Mouse (Mus musculus) lung, postnatal 4 days (tissue): ENCODE measurements at regions not wholly inside any gene's neighbourhood (a gene's known extent, or its start where the extent isn't known, plus 50 kb on each side); places are given as distances from the start of the nearest gene placed in this dataset.
"Not testable (repeated sequence)": the region's sequence is repeated elsewhere in the genome, so short reads cannot be mapped to it uniquely, and the experiment has no call there.

Experiments used
- DNase-seq, 2 experiments: peaks; one replicate each; pipeline ENCODE4 v3.0.0; 2021

- no peak for DNase-seq
Observed at GRCm38 (mm10) chr16:76507191-76507746, 133.6 kb upstream of the Nrip1 start.

- DNase-seq, result no peak
Observed at GRCm38 (mm10) chr16:76506240-76506639, 132.6 kb upstream of the Nrip1 start.

GRCm38 (mm10) chr16:76499686-76500400 is 126.2 kb upstream of the Nrip1 start:
- DNase-seq, result no peak

DNA sequence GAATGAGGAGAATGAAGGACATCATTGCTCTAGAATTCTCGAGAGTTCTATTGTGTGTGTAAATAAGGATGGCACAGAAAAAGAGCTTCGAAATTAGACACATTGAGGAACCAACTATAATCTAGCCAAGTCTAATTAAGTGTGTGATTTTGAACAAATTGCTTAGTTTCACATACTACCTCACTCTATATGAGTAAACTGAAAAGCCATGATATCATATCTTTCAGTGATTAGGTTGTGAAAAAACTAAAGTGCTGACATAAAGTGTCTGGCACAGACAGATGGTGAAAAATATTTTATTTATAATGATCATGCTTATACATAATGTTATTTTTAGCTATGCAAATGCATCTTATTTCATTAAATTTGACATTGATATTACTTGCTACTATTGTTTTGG is 124.6 kb upstream of the Nrip1 start:
- DNase-seq, result no peak

DNA sequence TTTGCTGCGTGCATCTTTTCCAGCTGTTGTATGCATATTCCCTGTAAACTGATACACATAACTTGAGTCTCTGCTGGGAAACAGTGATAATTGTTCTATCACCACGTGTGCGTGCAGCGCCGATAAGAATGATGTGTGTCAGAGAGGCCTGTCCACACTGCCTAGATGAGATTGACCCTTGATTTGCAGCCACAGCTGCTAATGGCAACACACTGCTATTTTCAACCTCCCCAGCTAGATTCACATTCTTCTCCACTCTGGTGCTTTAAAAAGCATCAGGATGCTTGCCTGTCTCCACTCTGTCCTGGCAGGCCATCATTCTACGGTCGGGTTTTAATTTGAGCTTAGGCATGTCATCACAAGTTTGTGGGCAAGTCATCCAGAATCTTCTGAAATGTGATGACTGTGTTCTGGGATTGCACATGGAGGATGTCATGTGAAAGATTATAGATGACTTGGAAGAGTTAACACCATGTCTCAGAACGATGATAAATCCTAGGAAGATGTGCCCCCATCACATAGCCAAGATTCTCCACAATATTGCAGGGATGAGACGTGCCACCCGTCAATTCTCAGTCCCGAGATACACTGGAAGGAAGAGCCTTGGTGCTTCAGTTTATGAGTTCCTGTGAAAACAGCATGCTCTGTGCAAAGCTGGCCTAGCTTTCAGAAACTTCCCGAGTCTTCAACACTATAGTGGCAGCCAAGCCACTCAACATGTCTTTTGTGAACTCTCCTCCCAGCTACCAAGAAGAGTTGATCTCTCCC is 123.6 kb upstream of the Nrip1 start:
- no peak for DNase-seq

- DNase-seq, result no peak
Observed at GRCm38 (mm10) chr16:76483419-76483818, 109.8 kb upstream of the Nrip1 start.

GRCm38 (mm10) chr16:76481966-76482365 is 108.3 kb upstream of the Nrip1 start:
- no peak for DNase-seq

GRCm38 (mm10) chr16:76477474-76477873 is 103.8 kb upstream of the Nrip1 start:
- DNase-seq, result no peak

- no peak for DNase-seq
Observed at GRCm38 (mm10) chr16:76474481-76474880, 100.9 kb upstream of the Nrip1 start.

- DNase-seq, result no peak
Observed at GRCm38 (mm10) chr16:76472386-76472785, 98.8 kb upstream of the Nrip1 start.

DNA sequence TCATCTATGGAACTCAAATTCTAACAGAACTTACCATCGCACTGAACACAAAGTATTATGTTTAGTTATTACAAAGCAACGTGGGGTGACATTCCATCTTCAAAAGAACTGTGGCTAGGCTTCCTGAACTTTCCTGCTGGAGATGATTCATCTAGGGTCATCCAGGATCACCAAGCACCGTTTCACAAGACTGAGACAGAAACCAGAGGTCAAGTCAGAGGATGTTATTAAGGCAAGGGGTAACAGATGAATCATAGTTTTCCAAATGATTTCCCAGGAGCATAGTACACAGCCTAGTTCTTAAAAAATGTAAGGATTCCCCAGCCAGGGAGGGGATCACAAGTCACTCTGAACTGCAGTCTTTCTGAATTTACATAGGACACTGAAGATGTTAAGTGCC is 97.5 kb upstream of the Nrip1 start:
- DNase-seq, result no peak

DNA sequence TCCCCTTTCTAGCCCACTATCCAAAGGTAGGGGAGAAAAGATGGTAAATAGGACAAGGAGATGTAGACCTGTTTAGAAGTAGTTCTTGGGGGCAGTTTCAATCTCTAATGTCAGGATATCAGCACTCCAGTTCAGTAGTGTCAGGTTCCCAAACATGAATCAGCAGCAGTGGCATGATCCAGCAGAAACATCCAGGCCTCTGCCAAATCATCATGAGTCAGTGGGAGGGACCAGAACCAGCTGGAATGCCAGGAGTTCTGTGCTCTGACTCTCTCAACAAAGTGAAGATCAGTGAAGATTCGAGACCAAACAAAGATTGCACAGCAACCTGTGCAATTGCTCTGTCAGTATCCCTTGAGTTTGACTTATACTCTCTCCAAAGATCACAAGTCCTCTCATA is 85.9 kb upstream of the Nrip1 start:
- no peak for DNase-seq

DNA sequence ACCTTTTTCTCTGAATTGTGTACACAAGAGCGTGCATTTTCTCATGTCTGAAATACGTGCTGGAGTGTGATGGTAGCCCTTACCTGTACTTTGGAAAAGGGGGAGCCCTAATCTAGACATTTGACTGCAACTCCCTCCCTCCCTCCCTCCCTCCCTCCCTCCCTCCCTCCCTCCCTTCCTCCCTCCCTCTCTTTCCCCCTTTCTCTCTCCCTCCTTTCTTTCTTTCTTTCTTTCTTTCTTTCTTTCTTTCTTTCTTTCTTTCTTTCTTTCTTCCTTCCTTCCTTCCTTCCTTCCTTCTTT is 82.6 kb upstream of the Nrip1 start:
- DNase-seq, result not testable (repeated sequence)

GRCm38 (mm10) chr16:76455499-76456299 is 82.1 kb upstream of the Nrip1 start:
- no peak for DNase-seq

- DNase-seq, result peak; percentile 31 to 55
Observed at GRCm38 (mm10) chr16:76454741-76455465, 81.3 kb upstream of the Nrip1 start.

GRCm38 (mm10) chr16:76453457-76454200 is 80.0 kb upstream of the Nrip1 start:
- peak in 1 of 2 experiments; percentile 38 for DNase-seq

DNA sequence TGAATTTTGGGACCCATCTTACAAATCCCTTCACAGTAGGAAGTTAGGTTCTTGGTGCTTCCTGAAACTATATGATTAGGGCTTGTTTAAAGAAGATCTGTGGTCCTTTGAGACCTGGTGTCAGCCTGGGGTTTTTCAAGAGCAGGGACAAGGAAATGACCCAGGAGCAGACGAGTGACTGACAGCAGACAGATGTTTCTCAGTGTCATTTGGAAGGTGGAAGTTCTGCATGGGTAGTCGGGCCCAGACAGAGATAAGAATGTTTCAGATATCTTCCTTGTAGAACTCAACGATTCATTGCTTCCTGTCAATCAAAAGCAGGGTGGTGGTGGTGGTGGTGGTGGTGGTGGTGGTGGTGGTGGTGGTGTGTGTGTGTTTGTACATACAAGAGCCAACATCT is 75.1 kb upstream of the Nrip1 start:
- no peak for DNase-seq

DNA sequence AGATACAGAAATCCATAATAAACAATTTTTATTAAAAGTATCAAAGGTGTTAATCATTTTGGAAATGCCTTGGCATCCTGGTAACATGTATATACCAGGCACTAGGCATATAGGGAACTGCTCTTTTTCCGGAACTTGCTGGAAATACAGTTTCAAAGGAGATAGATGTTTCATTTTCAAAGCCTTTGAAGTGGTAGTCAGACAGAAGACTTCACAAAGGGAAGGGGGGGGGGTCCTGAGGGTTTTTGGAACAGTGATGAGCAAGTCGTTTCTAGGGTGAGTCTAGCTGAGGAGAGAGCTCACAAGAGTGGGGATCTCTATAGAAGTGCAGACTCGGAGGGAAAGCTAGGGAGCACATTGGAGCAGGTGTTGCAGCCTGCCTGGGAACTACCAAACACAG is 73.4 kb upstream of the Nrip1 start:
- no peak for DNase-seq

DNA sequence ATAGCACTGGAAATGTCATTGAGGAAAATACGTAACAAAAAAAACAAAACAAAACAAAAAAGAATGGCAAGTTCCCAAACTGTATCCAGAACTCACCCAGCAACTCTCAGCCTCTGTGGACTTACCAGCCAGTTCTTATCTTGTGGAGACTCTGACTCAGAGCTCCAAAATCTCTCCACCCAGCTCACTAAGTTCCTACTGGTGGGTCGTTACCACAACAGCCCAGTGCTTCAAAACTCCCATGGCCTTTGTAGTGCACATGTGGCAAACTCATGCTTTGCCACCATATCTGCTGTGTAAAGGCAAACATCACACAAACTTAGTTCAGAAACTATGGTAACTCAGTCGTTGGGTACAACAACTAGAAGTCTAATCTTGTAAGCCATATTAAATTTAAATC is 71.0 kb upstream of the Nrip1 start:
- DNase-seq, result no peak

DNA sequence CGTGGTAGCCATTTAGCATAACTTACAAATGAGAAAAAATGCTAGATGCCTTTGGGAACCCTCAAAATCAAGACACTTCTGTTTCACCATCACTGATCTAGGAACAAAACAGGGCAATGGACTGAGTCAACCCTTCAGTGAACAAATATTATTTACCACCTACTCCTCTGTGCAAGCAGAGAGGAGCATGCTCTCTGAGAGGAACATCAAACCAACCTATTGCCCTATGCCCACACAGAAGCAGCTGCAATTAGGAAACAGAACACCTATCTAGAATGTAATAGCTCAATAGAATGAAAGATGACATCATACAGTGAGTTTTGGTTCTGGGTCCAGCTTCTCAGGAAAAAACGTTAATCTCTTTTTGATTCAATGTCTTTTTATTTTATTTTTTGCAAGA is 69.0 kb upstream of the Nrip1 start:
- DNase-seq, result no peak

DNA sequence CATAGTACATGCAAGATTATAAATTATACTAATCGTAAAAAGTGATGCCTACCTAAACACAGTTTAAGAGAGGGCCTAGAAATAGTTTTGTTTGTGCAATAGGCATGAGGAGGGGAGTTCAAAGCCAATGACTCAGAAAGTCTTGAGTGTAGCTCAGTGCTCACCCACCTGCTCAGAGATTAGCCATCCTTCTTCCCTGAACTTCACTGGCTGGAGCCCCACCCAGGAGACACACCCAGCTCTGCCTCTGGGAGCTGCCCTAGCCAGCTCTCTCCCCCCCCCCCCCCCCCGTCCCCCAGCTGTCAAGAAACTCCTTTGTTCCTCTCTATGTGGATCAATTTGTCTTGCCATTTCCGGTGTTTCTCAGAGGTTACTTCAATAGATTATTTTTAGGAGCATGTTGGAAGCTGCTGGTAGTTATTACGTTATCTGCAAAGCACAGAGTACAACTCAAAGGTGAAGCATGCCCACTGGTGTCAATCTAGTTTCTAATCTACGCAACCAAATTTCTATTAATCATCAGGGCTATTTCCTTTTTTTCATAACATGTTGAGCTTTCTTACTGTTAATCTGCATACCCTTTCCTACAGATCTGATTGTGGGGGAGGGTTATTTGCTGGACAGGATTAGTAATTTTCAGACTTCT is 68.3 kb upstream of the Nrip1 start:
- no peak for DNase-seq
